Mouse (Mus musculus) ovary, postnatal 36 days (tissue): ENCODE measurements at regions not wholly inside any gene's neighbourhood (a gene's known extent, or its start where the extent isn't known, plus 50 kb on each side); places are given as distances from the start of the nearest gene placed in this dataset.
A peak's percentile ranks its signal among the peaks of the same experiment; 100 is the strongest.

ENCODE experiments used
- DNase-seq: peaks from one replicate; pipeline ENCODE4 v3.0.0; 2022; ENCODE audit warnings: low spot score, mixed read lengths

- DNase-seq, result peak; percentile 23
Measured at GRCm38 (mm10) chr15:25536451-25537334, 85.6 kb upstream of the Myo10 start.

GRCm38 (mm10) chr15:25539344-25540176, 82.8 kb upstream of the Myo10 start:
- no peak for DNase-seq

GRCm38 (mm10) chr15:25542382-25542781, 79.9 kb upstream of the Myo10 start:
- no peak for DNase-seq

GRCm38 (mm10) chr15:25546185-25546584, 76.1 kb upstream of the Myo10 start:
- no peak for DNase-seq

DNA sequence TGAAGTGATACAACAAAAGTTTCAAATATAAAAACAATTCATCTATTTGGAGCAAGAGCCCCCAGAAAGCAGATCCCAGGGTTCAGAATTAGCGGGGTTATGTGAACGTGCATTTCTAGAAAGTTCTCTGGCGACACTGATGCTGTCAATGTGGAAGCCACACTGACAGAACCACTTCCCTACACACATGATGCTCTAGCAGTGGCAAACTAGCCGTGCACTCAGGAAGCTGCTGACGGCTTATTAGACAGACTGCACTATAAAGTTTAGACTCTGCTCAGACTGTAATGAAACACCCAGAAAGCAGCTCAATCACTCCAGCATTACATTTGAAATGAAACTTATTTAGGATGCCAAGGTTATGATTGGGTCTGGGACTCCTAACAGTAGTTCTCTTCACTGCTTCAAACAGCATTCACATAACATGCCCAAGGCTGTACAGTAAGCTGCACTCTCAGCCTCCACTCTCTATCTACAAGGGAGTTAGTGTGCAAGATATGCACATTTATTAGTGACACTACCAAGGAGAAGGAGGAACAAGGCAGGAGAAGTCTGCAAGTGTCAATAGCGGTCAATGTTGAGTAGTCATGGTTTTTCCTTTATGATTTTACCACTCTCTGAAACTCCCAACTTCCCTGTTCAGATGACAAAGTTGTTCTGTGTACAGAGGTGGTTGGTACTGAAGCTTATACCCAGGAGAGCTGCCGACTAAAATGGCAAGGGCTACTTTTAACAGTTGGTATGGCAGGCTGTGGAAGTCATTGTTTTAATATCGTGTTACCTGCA, 71.9 kb upstream of the Myo10 start:
- no peak for DNase-seq

GRCm38 (mm10) chr15:25554945-25555344, 67.4 kb upstream of the Myo10 start:
- no peak for DNase-seq

GRCm38 (mm10) chr15:25555852-25556251, 66.5 kb upstream of the Myo10 start:
- DNase-seq, result no peak

- no peak for DNase-seq
Measured at GRCm38 (mm10) chr15:25557566-25557965, 64.8 kb upstream of the Myo10 start.

DNA sequence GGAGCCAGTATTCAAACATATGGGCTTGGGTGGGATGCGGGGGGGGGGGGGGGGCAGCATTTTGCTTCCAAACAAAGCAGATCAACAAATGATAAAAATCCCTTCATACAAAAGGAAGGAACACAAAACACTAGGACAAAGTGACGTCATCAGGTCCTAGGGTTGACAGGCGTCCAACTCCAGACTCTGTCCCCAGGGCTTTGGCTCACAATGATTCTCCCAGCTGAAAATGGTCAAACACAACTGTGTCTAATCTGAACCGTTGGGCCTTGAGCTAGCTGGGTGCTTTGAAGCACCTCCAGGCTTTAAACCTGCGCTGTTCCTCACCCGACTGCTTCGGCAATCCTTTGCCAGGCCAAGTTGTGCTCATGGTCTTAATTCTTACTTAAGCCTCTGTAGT, 64.1 kb upstream of the Myo10 start:
- DNase-seq, result no peak

GRCm38 (mm10) chr15:25563641-25564040, 58.7 kb upstream of the Myo10 start:
- no peak for DNase-seq

DNA sequence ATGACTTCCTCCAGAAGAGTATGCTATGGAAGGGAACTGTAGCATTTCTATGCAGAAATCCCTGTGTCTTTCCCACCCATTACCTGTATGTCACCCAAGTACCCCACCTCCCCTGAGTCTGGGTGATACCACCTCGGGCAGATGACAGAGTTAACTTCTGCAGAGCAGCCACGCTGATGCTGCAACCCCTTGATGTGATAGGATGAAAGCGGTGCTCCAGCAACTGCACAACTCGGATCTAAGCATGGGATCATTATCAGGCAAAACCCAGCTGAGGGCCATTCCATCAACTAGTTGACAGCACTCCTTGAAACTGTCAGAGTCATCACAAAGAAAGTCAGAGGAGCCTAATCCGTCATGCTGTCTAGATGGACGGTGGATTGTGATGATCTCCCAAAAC, 49.8 kb upstream of the Myo10 start:
- no peak for DNase-seq
